Mouse (Mus musculus) lung, postnatal 10 days (tissue): Measurements from ENCODE around the gene Avpi1.

ENCODE experiments used
- DNase-seq: peaks from one replicate; pipeline ENCODE4 v3.0.0; 2021

Avpi1 gene

DNA sequence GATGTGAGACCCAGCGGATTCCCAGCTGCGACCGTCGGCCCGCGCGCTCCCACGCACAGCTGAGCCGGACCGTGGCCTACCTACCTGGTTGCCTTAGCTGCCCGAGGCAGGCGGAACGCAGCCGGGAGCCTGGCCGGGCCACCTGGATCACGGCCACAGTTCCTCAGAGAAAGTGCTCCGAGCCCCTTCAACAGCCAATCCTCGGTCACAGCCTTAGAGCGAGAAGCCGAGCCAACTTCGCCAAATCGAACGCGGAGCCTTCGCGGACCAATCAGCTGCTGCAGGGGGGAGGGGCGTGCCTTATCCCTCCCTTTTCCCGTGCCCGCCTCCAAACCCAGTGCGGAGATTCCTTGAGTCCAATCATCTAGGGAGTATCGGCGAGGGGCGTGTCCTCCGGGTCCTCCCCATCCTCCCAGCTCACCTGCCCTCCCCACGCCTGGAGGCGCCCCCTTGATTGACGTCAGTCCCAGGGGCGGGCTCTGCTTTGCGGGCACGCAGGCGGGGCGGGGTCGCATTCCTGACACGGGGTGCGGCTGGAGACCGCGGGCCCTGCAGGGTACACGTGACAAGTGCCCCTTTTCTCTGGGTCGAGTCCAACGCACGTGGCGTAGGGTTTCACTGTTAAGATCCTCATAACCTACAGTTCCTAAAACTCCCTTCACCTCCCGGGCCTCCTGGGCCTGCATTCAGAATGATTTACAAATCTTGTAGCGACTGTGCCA is at the start of gene Avpi1:
TSS of gene Avpi1 (minus strand) at position 273 of the 722 bp plus-strand sequence.
- peak; percentile 99 for DNase-seq

DNA sequence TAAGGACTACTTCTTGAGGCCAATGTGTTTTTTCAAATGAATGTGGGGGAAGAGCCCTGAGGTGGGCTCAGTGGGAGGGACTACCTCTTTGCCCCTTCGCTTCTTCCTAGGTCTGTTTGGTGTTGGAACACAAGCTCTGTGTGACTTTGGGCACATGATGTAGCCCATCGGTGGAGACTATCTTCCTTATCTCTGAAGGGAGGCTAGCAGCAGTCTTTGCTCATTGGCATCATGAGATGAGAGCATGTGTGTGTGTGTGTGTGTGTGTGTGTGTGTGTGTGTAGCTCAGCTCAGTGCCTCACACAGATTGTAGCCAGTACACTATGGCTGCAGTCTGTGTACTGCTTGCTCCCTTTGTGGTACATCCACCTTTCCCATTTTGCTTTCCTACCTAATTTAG is 48.6 kb upstream of the Avpi1 start:
- DNase-seq = no peak

DNA sequence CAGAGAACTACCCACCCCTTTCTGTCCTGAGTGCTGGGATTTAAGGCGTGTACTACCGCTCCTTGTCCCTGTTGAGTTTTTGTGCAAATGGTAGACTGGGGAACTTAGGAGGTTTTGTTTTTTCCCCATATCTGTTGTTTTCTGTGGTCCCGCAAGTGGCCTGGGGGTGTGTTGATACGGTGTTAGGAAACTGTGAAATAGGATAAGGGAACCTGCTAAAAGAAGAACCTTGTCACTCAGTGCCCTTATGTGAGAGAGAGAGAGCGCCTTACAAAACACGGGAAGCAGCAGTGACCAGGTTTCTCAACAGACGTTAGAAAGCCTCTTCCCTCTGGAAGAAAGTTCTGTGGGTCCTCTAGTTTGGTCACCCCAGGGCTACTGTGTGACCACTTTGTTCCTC is 48.0 kb upstream of the Avpi1 start:
- DNase-seq = no peak

DNA sequence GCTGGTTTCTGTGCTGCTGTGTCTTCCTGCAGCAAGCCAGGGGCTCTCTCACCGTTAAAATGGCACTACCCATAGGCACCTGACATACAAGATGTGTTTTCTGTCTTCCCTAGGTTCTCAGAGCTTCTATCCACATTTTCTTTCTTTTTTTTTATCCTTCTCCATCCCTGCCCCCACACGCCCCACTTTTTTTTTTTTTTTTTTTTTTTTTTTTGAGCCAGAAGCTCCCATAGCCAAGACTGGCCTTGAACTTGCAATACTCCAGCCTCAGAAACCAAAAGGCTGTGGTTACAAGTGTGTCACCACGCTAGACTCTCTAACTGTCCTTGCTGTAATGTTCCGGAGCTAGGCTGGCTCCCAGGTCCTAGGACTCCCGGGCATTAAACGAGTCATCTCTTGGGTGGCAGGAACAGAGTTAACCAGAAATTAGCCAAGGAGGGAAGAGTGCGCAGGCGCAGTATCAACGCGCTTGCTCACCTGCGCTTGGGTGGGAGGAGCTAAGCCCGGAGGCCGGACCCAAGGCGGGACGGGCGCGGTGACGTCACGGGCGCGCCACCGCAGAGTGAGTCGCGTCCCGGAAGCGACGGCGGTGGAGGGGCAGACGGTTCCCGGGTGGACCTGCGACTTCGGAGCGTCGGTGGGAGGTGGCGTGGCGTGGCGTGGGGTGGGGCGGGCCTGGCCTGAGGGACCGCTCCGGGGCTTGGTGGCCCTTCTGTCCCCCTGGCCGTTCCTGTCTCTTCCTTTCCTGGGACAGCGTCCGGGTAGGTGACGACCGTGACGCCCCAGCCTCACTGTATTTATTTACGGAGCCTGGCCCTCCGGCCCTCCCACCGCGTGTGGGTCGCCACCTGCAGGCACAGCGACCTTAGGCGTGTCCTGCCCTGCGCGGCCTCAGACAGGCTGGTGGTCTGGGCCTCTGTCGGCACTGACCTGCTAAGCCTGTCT is 41.4 kb upstream of the Avpi1 start:
- peak; percentile 93 for DNase-seq

DNA sequence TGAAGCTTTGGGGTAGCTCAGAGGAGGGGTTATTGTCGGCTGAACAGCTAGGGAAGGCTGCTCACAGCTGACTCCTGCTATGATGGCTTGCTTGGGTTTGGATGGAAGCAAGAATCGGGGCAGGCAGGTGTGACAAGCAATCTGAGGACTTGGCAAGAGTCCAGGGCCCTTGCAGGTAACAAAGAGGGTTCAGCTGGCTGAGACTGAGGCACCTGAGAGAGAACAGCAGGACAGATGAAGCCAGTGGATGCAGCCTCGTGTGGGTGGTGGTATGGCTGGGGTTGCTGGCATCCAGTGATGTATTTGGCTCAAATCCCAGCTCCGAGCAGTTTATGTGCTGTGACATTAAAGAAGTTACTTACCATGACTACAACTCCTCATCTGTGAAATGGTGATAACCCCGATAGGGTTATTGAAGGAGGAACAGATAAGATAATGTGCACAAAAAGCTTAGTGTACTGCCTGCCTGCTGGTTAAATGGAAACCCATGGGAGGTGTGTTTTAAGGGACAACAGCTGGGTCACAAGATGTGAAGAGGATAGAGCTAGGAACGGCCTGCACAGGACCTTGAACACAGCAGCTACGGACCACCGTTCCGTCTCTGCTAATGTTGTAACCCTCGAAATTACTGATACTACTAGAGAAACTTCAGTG is 40.6 kb upstream of the Avpi1 start:
- DNase-seq = peak; percentile 25

DNA sequence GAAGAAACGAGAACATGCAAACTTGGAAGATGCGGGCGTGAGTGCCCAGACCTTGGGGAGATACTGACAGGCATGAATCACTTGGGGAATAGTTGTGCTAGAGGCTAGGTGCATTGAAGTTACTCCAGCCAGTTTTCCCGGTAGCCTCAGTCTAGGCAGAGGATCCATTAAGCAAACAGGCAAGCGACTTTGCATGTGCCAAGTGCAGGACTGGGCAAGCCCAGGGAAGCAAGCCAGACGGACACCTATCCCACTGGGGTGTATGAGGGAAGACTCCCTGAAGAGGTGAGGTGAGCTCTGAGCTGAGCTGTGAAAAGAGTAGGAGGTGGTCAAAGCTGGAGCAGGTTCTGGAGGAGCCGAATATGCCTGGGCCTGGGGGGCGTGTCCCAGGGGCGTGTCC is 38.6 kb upstream of the Avpi1 start:
- no peak for DNase-seq

DNA sequence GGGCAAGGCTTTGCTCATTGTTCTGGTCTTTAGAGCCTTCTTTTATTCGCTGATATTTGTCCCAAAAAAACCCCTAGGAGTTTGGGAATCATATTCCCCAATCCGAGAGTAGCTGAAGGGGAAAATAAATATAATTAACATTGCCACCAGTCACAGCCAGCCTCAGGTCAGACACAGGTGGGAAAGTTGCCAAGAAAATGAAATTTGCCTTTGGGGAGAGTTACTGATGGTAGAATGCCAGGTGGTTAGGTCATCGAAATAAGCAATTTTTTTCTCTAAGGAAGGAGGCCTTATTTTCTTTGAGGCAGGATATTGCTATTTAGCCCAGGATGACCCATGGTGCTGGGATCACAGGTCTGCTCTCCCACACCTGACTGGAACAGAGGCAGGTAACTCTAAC is 37.9 kb upstream of the Avpi1 start:
- no peak for DNase-seq

DNA sequence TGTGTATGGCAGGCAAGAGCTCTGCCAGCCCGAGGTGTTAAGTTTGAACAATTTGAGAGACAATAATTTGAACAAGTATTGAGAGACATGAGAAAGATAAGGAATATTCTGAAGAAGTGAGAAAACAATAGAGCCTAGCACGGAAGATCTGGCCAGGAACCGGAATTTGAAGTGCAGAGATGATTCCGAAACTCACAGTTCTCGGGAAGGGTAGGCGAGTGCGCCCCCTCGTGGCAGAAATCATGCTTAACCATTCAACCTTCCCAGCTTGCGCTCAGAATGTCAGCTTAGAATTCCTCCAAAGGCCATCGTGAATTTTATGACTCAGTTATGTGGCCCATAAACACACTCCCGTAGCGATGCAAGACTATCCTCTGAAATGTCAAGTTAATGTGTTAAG is 37.3 kb upstream of the Avpi1 start:
- peak; percentile 93 for DNase-seq

DNA sequence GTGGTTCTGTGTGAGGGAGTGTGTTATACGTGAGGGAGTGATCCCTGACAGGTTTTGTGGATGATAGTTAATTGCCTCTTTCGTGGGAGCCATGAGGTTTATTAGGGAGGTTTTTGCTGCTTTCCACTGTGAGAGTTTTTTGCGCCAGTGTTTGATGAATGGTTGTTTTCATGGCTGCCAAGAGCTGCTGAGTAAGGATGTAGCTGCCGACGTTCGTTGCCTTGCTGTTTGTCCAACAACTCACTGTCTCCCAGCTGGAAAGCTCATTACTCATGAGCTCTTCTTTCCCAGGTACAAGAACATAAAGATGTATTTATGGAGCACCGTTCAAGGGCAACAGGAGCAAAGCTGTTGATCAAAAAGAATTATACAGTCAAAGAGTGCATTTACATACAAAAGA is 35.3 kb upstream of the Avpi1 start:
- no peak for DNase-seq

DNA sequence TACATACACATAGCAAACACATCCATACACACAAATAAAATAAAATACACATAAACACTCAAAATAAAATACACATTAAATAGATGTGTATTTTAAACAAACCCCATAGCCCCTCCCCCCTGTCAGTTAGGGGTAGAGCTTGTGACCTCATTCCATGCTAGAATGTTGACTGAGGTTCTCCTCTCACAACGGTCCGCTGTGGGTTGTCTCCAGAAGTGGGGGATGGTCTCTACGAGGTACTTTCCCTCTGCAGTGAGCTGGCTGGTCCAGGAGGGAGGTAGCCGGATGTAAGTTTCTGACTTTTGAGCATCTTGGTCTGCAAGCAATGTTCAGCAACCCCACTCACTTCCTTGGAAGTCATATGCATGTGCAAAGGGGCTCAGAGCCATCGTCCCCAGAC is 34.9 kb upstream of the Avpi1 start, which contains the start of gene Zfyve27:
TSS of gene Zfyve27 (plus strand) at position 188 of the 400 bp plus-strand sequence.
- no peak for DNase-seq

DNA sequence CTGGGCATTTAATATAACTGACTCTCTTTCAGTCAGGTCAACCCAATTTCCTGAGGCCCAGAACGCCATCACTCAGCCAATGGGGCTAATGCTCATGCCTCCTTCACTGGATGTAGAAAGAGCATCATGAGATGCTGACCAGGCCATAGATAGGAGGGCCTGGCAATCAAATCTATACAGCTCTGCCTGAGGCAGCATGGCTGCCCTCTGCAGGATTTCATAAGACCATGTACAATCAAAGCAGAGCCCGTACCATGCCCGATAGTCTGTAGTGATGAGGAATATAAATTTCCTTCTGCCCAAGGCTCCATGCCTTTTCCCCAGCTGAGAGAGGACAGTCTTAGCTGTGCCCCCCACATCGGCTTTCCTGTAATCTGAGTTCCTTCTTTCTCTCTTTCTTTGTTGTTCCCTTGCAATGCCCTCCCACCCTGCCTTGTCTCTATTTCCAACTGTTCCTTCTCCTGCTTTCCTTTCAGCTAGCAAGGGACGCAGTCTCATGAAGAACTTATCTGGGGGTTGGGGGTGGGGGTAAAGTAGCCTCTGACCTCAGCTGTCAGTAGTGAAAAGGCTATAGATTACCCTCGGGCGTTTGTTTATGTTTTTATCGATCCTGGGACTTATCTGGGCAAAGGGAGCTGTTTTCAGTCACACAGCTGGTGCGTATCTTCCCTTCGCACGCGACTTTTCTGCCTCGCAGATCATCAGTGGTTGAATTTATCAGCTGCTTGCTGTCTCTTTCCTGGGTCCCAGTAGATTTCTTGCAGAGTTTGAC is 29.6 kb upstream of the Avpi1 start:
- DNase-seq = no peak

DNA sequence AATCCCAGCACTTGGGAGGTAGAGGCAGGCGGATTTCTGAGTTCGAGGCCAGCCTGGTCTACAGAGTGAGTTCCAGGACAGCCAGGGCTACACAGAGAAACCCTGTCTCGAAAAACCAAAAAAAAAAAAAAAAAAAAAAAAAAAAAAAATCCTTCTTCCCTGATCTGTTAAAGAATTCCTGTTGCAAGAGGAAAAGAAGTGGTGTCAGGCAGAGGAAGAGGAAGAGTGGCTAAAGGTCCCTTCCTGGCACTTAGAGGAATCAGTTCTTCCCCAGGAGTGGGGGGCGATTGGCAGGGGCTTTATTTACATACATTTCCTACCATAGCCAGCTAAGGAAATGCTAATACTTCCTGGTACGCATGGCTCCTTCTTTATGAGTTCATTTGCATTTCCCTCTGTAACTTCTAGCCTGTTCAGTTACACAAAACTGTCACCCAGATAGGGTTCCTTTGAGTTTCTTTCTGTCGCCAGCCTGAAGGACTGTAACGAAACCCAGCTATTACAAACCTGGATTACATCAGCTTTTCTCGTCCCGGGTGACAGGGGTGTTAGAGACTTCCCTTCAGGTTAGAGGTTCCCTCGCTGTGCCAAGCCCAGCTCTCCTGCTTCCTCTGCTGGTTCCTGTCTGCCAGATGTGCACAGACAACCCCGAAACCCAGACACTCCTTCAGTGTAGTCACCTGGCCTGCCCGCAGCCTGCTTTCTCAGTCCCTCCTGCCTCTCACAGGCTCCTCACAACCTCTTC is 28.8 kb upstream of the Avpi1 start:
- DNase-seq = no peak

DNA sequence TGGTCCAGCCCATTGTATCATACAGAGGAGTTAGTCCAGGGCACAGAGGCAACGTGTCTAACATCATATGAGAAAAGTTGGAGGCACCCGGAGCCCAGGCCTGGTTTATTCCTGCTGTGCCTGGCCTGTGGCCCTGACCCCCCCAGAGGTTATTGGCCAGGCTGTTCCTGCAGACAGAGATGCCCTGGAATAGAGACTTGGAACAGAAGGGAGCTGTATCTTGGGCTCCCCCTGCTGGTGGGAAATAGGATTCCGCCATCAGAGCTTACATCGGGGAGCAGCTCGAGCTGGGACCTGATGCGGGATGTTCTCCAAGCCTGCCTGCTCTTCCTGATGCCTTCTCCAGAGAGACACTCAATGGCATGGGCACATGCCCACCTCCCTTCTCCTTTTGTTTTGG is 23.1 kb upstream of the Avpi1 start:
- peak; percentile 93 for DNase-seq

DNA sequence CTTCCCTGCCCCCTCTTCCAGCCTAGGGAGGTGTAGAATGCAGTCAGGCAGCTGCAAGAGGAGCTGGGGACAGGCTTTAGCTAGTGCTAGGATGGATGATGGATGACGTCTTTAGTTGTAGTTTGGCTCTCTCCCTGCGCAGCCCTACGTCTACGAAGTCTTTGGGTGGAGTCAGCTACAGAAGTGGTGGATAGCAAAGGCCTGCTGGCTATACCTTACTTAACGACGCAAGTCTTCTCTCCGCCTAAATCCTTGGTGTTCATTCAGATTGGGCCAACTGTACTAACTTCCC is 19.7 kb upstream of the Avpi1 start:
- DNase-seq = no peak

DNA sequence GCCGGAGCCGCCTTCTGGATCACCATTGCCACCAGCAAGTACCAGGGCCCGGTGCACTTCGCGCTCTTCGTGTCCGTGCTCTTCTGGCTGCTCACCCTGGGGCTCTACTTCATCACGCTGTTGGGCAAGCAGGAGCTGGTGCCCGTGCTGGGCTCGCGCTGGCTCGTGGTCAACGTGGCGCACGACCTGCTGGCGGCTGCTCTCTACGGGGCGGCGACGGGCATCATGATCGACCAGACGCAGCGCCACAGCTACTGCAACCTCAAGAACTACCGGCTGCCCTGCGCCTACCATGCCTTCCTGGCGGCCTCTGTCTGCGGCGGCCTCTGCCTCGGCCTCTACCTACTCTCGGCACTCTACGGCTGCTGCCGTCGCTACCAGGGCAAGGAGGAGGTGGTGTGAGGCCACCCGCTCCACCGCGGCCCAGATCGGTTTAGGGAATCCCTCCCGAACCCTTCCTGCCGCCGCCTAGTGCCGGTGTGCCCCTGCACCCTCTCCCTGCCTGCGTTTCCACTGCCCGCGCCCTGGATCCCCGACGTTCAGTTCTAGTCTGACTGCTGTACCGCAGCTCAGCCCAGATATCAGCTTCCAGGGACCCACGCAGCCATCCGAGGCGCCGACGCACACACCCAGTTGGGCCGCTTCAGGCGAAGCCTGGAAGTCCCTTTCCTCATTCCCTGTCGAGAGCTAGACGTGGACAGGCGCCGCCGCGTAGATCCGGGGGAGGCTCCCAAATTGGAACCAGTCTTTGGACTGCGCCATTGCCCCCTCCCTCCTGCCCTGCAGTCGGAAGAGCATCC is 19.1 kb upstream of the Avpi1 start:
- peak; percentile 89 for DNase-seq

DNA sequence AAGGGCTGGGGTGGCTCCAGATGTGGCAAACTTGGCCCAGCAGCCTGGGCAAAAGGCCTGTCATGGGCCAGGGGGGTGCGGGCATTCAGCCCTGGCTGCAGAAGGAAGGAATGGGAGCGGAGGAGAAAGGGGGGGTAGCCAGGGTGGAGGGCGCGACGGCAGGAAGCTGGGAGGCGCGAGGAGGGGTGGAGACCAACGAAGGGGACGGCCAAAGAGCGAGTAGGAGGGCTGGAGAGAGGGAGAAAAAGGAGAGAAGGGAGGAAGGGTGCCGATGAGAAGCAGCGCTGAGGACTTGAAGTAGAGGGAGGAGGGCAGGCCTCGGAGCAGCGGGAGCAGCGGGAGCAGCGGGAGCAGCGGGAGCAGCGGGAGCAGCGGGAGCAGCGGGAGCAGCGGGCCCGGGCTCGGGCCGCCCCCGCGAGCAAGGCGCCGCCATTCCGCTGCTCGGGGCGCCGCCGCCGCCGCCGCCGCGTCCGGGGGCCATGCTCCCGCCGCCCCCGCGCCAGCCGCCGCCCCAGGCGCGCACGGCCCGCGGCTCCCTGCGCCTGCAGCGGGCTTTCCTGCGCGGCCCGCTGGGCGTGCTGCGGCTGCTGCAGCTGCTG is 18.4 kb upstream of the Avpi1 start, which contains the start of gene Marveld1:
TSS of gene Marveld1 (plus strand) at position 231 of the 599 bp plus-strand sequence.
- peak; percentile 96 for DNase-seq

DNA sequence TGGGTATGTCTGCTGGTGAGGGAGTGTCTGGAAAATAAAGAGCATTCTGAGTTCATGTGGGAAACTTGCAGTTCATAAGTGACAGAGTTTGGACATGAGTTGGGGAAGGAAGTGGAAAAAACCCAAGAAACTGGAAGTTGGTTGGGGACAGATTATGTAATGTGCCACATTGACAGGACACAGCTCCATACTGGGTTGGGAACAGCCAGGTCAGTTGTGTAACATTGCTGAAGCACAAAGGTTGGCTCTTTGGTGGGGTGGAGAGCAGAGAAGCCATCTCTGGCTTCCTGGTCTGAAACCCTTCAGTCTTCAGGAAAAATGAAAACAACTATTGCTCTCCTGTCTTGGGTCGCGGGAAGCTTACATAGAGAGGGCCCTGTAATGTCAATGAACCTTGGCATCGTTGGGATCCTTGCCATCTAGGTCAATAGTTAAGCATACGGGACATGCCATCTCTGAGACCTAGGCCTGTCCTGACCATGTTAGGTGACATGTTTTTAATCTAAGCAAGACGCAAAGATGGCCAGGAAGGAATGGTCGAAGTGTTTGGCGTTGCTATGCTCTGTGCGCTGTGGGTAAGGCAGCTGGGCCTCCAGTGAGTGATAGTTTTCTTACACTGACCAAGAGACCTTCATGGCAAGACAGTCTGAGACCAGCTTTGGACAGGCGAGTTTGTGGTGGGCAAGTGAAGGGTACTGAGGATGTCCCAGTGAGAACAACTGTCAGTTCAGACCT is 17.6 kb upstream of the Avpi1 start:
- no peak for DNase-seq

DNA sequence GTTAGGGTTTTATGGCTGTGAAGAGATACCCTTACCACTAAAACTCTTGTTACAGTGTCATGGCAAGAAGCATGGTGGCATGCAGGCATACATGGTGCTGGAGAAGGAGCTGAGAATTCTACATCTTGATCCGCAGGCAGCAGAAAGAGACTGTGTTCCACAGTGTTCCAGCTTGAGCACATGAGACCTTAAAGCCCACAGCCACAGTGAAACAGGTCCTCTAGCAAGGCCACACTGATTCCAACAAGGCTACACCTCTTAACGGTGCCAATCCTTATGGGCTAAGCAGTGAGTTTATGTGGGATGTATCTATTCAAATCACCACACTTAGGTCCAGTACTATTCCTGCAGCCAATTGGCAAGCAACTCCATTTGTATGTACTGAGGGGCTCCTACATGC is 16.9 kb upstream of the Avpi1 start:
- no peak for DNase-seq

DNA sequence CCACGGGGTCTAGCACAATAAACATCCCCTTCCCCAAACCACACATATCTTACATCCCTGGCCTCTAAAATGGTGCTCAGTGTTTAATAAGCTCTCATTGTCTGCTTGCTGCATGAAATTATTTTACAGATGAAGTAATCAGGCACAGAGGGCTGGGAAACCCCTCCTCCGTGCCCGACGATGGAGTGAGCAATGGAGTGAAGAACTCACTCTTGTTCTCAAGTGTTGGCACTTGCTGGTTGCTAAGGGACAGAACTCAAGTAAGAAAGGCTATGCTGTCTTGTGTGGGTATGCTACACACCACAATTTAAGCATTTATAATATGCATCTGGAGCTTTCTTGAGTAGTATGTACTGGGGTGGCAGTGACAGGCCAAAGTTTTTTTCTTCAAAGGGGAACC is 16.4 kb upstream of the Avpi1 start:
- peak; percentile 59 for DNase-seq

DNA sequence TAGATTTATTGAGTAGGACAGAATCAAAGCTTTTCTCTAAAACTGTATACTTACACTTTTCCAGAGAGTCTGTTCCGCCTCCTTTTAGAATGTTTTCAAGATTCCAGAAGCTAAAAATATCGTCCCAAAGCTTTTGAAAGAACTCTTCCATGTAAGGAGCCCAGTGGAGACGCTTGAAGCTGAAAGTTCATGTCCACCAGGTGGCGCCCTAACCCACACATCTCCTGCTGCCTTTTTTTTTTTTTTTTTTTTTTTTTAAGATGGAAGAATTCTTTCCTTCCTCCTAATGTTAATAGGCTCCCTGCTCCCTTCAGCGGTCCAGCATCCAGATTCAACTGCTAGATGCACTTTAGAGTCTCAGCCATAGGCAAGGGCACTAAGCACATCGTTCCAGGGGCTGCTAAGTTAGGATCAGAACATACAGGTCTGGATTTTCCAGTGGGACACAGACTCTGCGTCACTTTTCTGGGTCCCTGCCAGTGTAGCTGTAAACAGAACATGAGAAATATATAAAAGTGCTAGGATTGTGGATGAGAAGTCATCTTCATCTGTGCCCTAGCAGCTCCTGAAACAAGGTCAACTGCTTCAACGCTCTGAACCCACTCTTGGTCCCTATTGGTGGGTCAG is 15.8 kb upstream of the Avpi1 start:
- peak; percentile 94 for DNase-seq
